Mouse (Mus musculus) ES-E14 (cell line): Measurements from ENCODE around the gene Lrrc3.

Experiments used
- CHD2 ChIP-seq: IDR thresholded peaks from 2 replicates; pipeline ENCODE4 v1.6.1; 2014; ENCODE audit warnings: mild to moderate bottlenecking, low read depth, low read length, inconsistent platforms
- HCFC1 ChIP-seq: IDR thresholded peaks from 2 replicates; pipeline ENCODE4 v1.6.1; 2012; ENCODE audit warnings: low read length, inconsistent platforms, borderline replicate concordance; ENCODE audit not compliant: insufficient read depth
- MAFK ChIP-seq: IDR thresholded peaks from 2 replicates; pipeline ENCODE4 v1.6.1; 2014; ENCODE audit warnings: mild to moderate bottlenecking, low read depth, low read length, inconsistent platforms; ENCODE audit not compliant: insufficient read depth
- ZC3H11A ChIP-seq: IDR thresholded peaks from 2 replicates; pipeline ENCODE4 v1.6.1; 2012; ENCODE audit warnings: low read depth, mild to moderate bottlenecking, inconsistent platforms, low read length, borderline replicate concordance
- ZNF384 ChIP-seq: IDR thresholded peaks from 2 replicates; pipeline ENCODE4 v1.6.1; 2012; ENCODE audit warnings: low read depth, low read length, inconsistent platforms

DNA sequence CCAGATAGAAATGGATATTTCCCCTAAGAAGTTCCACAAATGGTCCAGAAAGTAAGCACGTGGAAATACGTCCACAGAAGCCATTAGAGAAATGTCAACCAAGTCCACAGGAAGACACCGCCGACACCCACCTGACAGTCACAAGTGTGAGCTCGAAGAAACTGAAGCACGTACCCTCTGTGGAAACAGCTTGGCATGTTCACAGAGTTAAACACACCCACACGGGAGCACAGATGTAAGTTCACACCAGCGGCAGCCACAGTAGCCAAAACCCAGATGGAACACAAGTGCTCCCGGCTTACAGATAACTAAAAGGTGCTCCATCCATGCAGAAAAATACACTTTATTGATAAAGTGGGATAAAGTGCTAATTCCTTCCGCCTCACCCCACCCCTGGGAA lies 25.0 kb upstream of the Lrrc3 start:
- TF ChIP-seq MAFK, result no peak
- no peak for TF ChIP-seq CHD2
- no peak for TF ChIP-seq ZNF384
- no peak for TF ChIP-seq HCFC1
- TF ChIP-seq ZC3H11A, result no peak
